Mouse (Mus musculus): ENCODE measurements around the gene Slc36a2.

GRCm38 (mm10) chr11:55151608-55152007, 33.3 kb downstream of the Slc36a2 start, which contains the start of gene Slc36a3:
- no peak for TF ChIP-seq CTCF (IDR thresholded peaks at IDR 0.05; ENCODE audit: borderline replicate concordance, extremely low read depth, insufficient read depth, insufficient read length)
- no peak for TF ChIP-seq POLR2A (IDR thresholded peaks at IDR 0.05; ENCODE audit: borderline replicate concordance, extremely low read depth, insufficient read depth, insufficient read length, poor library complexity, severe bottlenecking)
